Mouse (Mus musculus): ENCODE measurements around the gene Cdh23.

The Cdh23 gene

GRCm38 (mm10) chr10:60346056-60346455, 350.2 kb downstream of the Cdh23 start:
- DNase-seq (ENCODE audit: low read depth, low spot score), result no peak

GRCm38 (mm10) chr10:60344111-60344510, 352.2 kb downstream of the Cdh23 start:
- no peak for DNase-seq (ENCODE audit: low read depth, low spot score)

- no peak for DNase-seq (ENCODE audit: low read depth, low spot score)
Measured at GRCm38 (mm10) chr10:60341528-60341927, 354.8 kb downstream of the Cdh23 start.

GRCm38 (mm10) chr10:60335021-60335420, 361.3 kb downstream of the Cdh23 start:
- no peak for DNase-seq (ENCODE audit: low read depth, low spot score)

- no peak for DNase-seq (ENCODE audit: low read depth, low spot score)
Measured at GRCm38 (mm10) chr10:60334583-60334982, 361.7 kb downstream of the Cdh23 start.

- DNase-seq (ENCODE audit: low read depth, low spot score), result no peak
Measured at GRCm38 (mm10) chr10:60328963-60329650, 367.2 kb downstream of the Cdh23 start.

GRCm38 (mm10) chr10:60316166-60316565, 380.1 kb downstream of the Cdh23 start:
- DNase-seq (ENCODE audit: low read depth, low spot score), result no peak

- no peak for DNase-seq (ENCODE audit: low read depth, low spot score)
Measured at GRCm38 (mm10) chr10:60313606-60314005, 382.7 kb downstream of the Cdh23 start.

GRCm38 (mm10) chr10:60310629-60311028, 385.7 kb downstream of the Cdh23 start:
- no peak for DNase-seq (ENCODE audit: low read depth, low spot score)

- peak; percentile 88 for DNase-seq (ENCODE audit: low read depth, low spot score)
Measured at GRCm38 (mm10) chr10:60304854-60305628, 391.2 kb downstream of the Cdh23 start.

GRCm38 (mm10) chr10:60303419-60303818, 392.9 kb downstream of the Cdh23 start:
- no peak for DNase-seq (ENCODE audit: low read depth, low spot score)

- DNase-seq (ENCODE audit: low read depth, low spot score), result no peak
Measured at GRCm38 (mm10) chr10:60299636-60300035, 396.7 kb downstream of the Cdh23 start.

- DNase-seq (ENCODE audit: low read depth, low spot score), result no peak
Measured at GRCm38 (mm10) chr10:60296027-60296426, 400.3 kb downstream of the Cdh23 start.

GRCm38 (mm10) chr10:60295356-60295755, 400.9 kb downstream of the Cdh23 start:
- no peak for DNase-seq (ENCODE audit: low read depth, low spot score)

GRCm38 (mm10) chr10:60294621-60295020, 401.7 kb downstream of the Cdh23 start:
- no peak for DNase-seq (ENCODE audit: low read depth, low spot score)

- no peak for DNase-seq (ENCODE audit: low read depth, low spot score)
Measured at GRCm38 (mm10) chr10:60292209-60292608, 404.1 kb downstream of the Cdh23 start.

GRCm38 (mm10) chr10:60290739-60291110, 405.6 kb downstream of the Cdh23 start:
- DNase-seq (ENCODE audit: low read depth, low spot score), result no peak

- no peak for DNase-seq (ENCODE audit: low read depth, low spot score)
Measured at GRCm38 (mm10) chr10:60290026-60290738, 406.1 kb downstream of the Cdh23 start.

GRCm38 (mm10) chr10:60289216-60289615, 407.1 kb downstream of the Cdh23 start:
- no peak for DNase-seq (ENCODE audit: low read depth, low spot score)

GRCm38 (mm10) chr10:60287726-60288125, 408.6 kb downstream of the Cdh23 start:
- DNase-seq (ENCODE audit: low read depth, low spot score), result no peak

- DNase-seq (ENCODE audit: low read depth, low spot score), result no peak
Measured at GRCm38 (mm10) chr10:60287161-60287560, 409.1 kb downstream of the Cdh23 start.

- no peak for DNase-seq (ENCODE audit: low read depth, low spot score)
Measured at GRCm38 (mm10) chr10:60286546-60286945, 409.7 kb downstream of the Cdh23 start.
